Mouse (Mus musculus) embryonic stem cell, embryonic (primary cell): ENCODE measurements around the gene Lrp8.

Experiments used
- CTCF ChIA-PET, 4 experiments: fragments of 300-600 bp in 2 of 4; fragments of 350-600 bp in 2 of 4; sonication (Branson Sonifier 250); formaldehyde crosslinking; loops; one replicate each; lab custom pipeline; 2022; ENCODE audit warnings: inconsistent platforms in 2 of 4; lab: Charles Lee
- POLR2A ChIA-PET, 4 experiments: fragments of 300-600 bp in 2 of 4; fragments of 350-600 bp in 2 of 4; sonication (Branson Sonifier 250); formaldehyde crosslinking; loops; one replicate each; lab custom pipeline; 2022; ENCODE audit warnings: antibody characterized with exemption in 4 of 4, inconsistent platforms in 1 of 4; lab: Charles Lee

Gene Lrp8

GRCm38 (mm10) chr4:107823511-107823910, 21.4 kb downstream of the Lrp8 start:
- CTCF ChIA-PET, result no interaction called here
- POLR2A ChIA-PET, result interaction anchor here in 3 of 4 experiments (0.5 to 1.4 kb wide), 4 partner anchors 18 to 571 kb away, joined by 3 read pairs; partner anchors contain the start of gene Lrp8 (in 1 of the 3)

GRCm38 (mm10) chr4:107828727-107829218, 26.7 kb downstream of the Lrp8 start:
- CTCF ChIA-PET, result interaction anchor here in 2 of 4 experiments (0.5 to 1.0 kb wide), 3 partner anchors 9 to 117 kb away, joined by 3 to 5 read pairs (median 3); no protein-coding TSS in a partner anchor
- POLR2A ChIA-PET, result interaction anchor here in 3 of 4 experiments (0.6 to 1.8 kb wide), 5 partner anchors 8 to 499 kb away, joined by 4 to 5 read pairs (median 4); partner anchors contain the start of genes 0610037L13Rik (in 1 of the 3) and Coa7 (in 1 of the 3)

- ChIA-PET POLR2A (interaction anchor here in 2 of 4 experiments (0.6 to 2.0 kb wide), 9 partner anchors 9 to 163 kb away, joined by 3 to 6 read pairs (median 4); partner anchors contain the start of gene 0610037L13Rik (in 2 of the 2)), CTCF (interaction anchor here in 3 of 4 experiments (0.5 to 1.0 kb wide), 4 partner anchors 8 to 118 kb away, joined by 3 to 5 read pairs (median 4); no protein-coding TSS in a partner anchor)
These were observed 27.6 kb downstream of the Lrp8 start for GRCm38 (mm10) chr4:107829675-107830074.

GRCm38 (mm10) chr4:107830189-107830588, 28.1 kb downstream of the Lrp8 start:
- POLR2A ChIA-PET, result interaction anchor here in 2 of 4 experiments (1.3 to 2.0 kb wide), 7 partner anchors 10 to 60 kb away, joined by 4 to 6 read pairs (median 4); partner anchors contain the start of gene 0610037L13Rik (in 1 of the 2)
- CTCF ChIA-PET, result interaction anchor here in 2 of 4 experiments (0.8 to 1.6 kb wide), 2 partner anchors 15 to 93 kb away, joined by 3 to 5 read pairs; no protein-coding TSS in a partner anchor

- ChIA-PET CTCF (interaction anchor here in 2 of 4 experiments (0.8 to 1.6 kb wide), 2 partner anchors 14 to 93 kb away, joined by 3 to 5 read pairs; no protein-coding TSS in a partner anchor), POLR2A (interaction anchor here in 2 of 4 experiments (1.5 to 2.0 kb wide), 4 partner anchors 13 to 59 kb away, joined by 4 to 6 read pairs (median 4); partner anchors contain the start of gene 0610037L13Rik (in 1 of the 2))
These were observed 28.8 kb downstream of the Lrp8 start for GRCm38 (mm10) chr4:107830821-107831221.

GRCm38 (mm10) chr4:107831678-107832077, 29.6 kb downstream of the Lrp8 start:
- POLR2A ChIA-PET, result interaction anchor here in 2 of 4 experiments (0.6 to 2.0 kb wide), 3 partner anchors 14 to 628 kb away, joined by 3 to 4 read pairs (median 4); no protein-coding TSS in a partner anchor
- CTCF ChIA-PET, result interaction anchor here in 1 of 4 experiments (1.0 to 1.2 kb wide), 2 partner anchors 94 to 131 kb away, joined by 3 read pairs; no protein-coding TSS in a partner anchor

GRCm38 (mm10) chr4:107833525-107833924, 31.5 kb downstream of the Lrp8 start:
- ChIA-PET POLR2A (interaction anchor here in 1 of 4 experiments (1.1 kb wide), 1 partner anchor 31 kb away, joined by 3 read pairs; the partner anchor contains the start of gene Lrp8), CTCF (no interaction called here)

GRCm38 (mm10) chr4:107834643-107835314, 32.7 kb downstream of the Lrp8 start:
- CTCF ChIA-PET, result interaction anchor here (0.6 to 1.1 kb wide), 14 partner anchors 9 to 708 kb away, joined by 3 to 8 read pairs (median 3); no protein-coding TSS in a partner anchor

GRCm38 (mm10) chr4:107835508-107835909, 33.4 kb downstream of the Lrp8 start:
- ChIA-PET CTCF (interaction anchor here in 3 of 4 experiments (0.6 to 1.1 kb wide), 8 partner anchors 8 to 382 kb away, joined by 3 to 5 read pairs (median 4); no protein-coding TSS in a partner anchor), POLR2A (interaction anchor here in 3 of 4 experiments (0.7 to 1.5 kb wide), 5 partner anchors 11 to 37 kb away, joined by 3 read pairs; no protein-coding TSS in a partner anchor)

More at GRCm38 (mm10) chr4:107834643-107835314, 32.7 kb downstream of the Lrp8 start:
- POLR2A ChIA-PET, result interaction anchor here in 3 of 4 experiments (0.6 to 1.5 kb wide), 11 partner anchors 10 to 59 kb away, joined by 3 to 7 read pairs (median 3); no protein-coding TSS in a partner anchor

GRCm38 (mm10) chr4:107836758-107837157, 34.7 kb downstream of the Lrp8 start:
- ChIA-PET CTCF (no interaction called here), POLR2A (no interaction called here)

- ChIA-PET POLR2A (no interaction called here), CTCF (interaction anchor here in 3 of 4 experiments (0.6 to 2.6 kb wide), 3 partner anchors 9 to 774 kb away, joined by 3 to 6 read pairs (median 3); no protein-coding TSS in a partner anchor)
These were observed 35.8 kb downstream of the Lrp8 start for GRCm38 (mm10) chr4:107837910-107838309.

GRCm38 (mm10) chr4:107843687-107844086, 41.6 kb downstream of the Lrp8 start:
- POLR2A ChIA-PET, result interaction anchor here in 1 of 4 experiments (1.4 kb wide), 1 partner anchor 13 kb away, joined by 3 read pairs; no protein-coding TSS in a partner anchor

GRCm38 (mm10) chr4:107844971-107845370, 42.9 kb downstream of the Lrp8 start:
- POLR2A ChIA-PET, result interaction anchor here in 3 of 4 experiments (0.6 to 1.4 kb wide), 8 partner anchors 10 to 321 kb away, joined by 3 to 5 read pairs (median 3); partner anchors contain the start of gene Lrp8 (in 1 of the 3)

More at GRCm38 (mm10) chr4:107843687-107844086, 41.6 kb downstream of the Lrp8 start:
- CTCF ChIA-PET, result interaction anchor here (0.6 to 4.2 kb wide), 5 partner anchors 8 to 106 kb away, joined by 3 to 31 read pairs (median 3); no protein-coding TSS in a partner anchor

GRCm38 (mm10) chr4:107846795-107847194, 44.7 kb downstream of the Lrp8 start:
- CTCF ChIA-PET, result interaction anchor here (0.6 to 4.2 kb wide), 12 partner anchors 12 to 931 kb away, joined by 3 to 31 read pairs (median 4); partner anchors contain the start of gene Lrp8 (in 1 of the 4)
- POLR2A ChIA-PET, result interaction anchor here in 2 of 4 experiments (0.6 to 1.7 kb wide), 15 partner anchors 10 to 176 kb away, joined by 3 to 7 read pairs (median 3); partner anchors contain the start of gene 0610037L13Rik (in 2 of the 2)

More at GRCm38 (mm10) chr4:107844971-107845370, 42.9 kb downstream of the Lrp8 start:
- CTCF ChIA-PET, result interaction anchor here (0.5 to 4.2 kb wide), 22 partner anchors 10 to 391 kb away, joined by 3 to 31 read pairs (median 4); no protein-coding TSS in a partner anchor

GRCm38 (mm10) chr4:107848546-107848945, 46.5 kb downstream of the Lrp8 start:
- POLR2A ChIA-PET, result interaction anchor here in 3 of 4 experiments (0.5 to 1.1 kb wide), 5 partner anchors 19 to 471 kb away, joined by 3 to 6 read pairs (median 3); no protein-coding TSS in a partner anchor
- CTCF ChIA-PET, result interaction anchor here in 2 of 4 experiments (0.8 to 1.7 kb wide), 2 partner anchors 111 kb away, joined by 3 to 5 read pairs; no protein-coding TSS in a partner anchor

- CTCF ChIA-PET, result interaction anchor here in 3 of 4 experiments (0.6 to 1.7 kb wide), 5 partner anchors 112 to 253 kb away, joined by 3 to 5 read pairs (median 4); no protein-coding TSS in a partner anchor
- POLR2A ChIA-PET, result interaction anchor here in 1 of 4 experiments (0.9 to 1.6 kb wide), 3 partner anchors 12 to 44 kb away, joined by 3 to 4 read pairs (median 4); no protein-coding TSS in a partner anchor
These were observed 47.6 kb downstream of the Lrp8 start for GRCm38 (mm10) chr4:107849621-107850020.

GRCm38 (mm10) chr4:107850091-107850490, 48.0 kb downstream of the Lrp8 start:
- ChIA-PET CTCF (interaction anchor here in 3 of 4 experiments (1.2 to 1.7 kb wide), 4 partner anchors 112 to 149 kb away, joined by 3 to 5 read pairs (median 4); no protein-coding TSS in a partner anchor), POLR2A (interaction anchor here in 1 of 4 experiments (0.7 to 1.6 kb wide), 4 partner anchors 12 to 229 kb away, joined by 3 to 4 read pairs (median 4); no protein-coding TSS in a partner anchor)
